Mouse (Mus musculus) right cerebral cortex, adult 2 months (tissue): ENCODE results near the gene H2-T22.
"Not testable (repeated sequence)": the region's sequence is repeated elsewhere in the genome, so short reads cannot be mapped to it uniquely, and the experiment has no call there.

ENCODE experiments used
- DNase-seq, 2 experiments: peaks; one replicate each; pipeline ENCODE4 v3.0.0; 2021 to 2022; ENCODE audit warnings: low spot score in 2 of 2

The H2-T22 gene

GRCm38 (mm10) chr17:36042610-36043169 is at the start of gene H2-T22, which contains the start of gene Gm6034:
TSS of gene H2-T22 (minus strand) at chr17:36042747.
TSS of gene Gm6034 (plus strand) at chr17:36042961.
- peak; percentile 60 to 67 for DNase-seq

- not testable (repeated sequence) for DNase-seq
These were observed 49.4 kb upstream of the H2-T22 start for GRCm38 (mm10) chr17:36091933-36092332.

- not testable (repeated sequence) for DNase-seq
These were observed 43.4 kb upstream of the H2-T22 start for GRCm38 (mm10) chr17:36085976-36086375.

- no peak for DNase-seq
These were observed 41.4 kb upstream of the H2-T22 start for GRCm38 (mm10) chr17:36083870-36084451.

- DNase-seq, result peak in 1 of 2 experiments; percentile 18
These were observed 40.8 kb upstream of the H2-T22 start for GRCm38 (mm10) chr17:36083266-36083869.

GRCm38 (mm10) chr17:36082519-36083232 is 40.1 kb upstream of the H2-T22 start:
- DNase-seq, result not testable (repeated sequence)

GRCm38 (mm10) chr17:36081901-36082300 is 39.4 kb upstream of the H2-T22 start:
- not testable (repeated sequence) for DNase-seq

GRCm38 (mm10) chr17:36060829-36061228 is 18.3 kb upstream of the H2-T22 start:
- DNase-seq, result peak; percentile 90 to 93

GRCm38 (mm10) chr17:36058362-36058761 is 15.8 kb upstream of the H2-T22 start, which contains the start of gene Gm11127:
TSS of gene Gm11127 (minus strand) at chr17:36058371.
- DNase-seq, result not testable (repeated sequence)

- not testable (repeated sequence) for DNase-seq
These were observed 15.4 kb upstream of the H2-T22 start for GRCm38 (mm10) chr17:36057927-36058326.

GRCm38 (mm10) chr17:36043286-36043685 is 739 bp upstream of the H2-T22 start:
- DNase-seq, result no peak

GRCm38 (mm10) chr17:36042055-36042454 is 492 bp downstream of the H2-T22 start:
- not testable (repeated sequence) for DNase-seq

GRCm38 (mm10) chr17:36040604-36041003 is 1.9 kb downstream of the H2-T22 start:
- not testable (repeated sequence) for DNase-seq

GRCm38 (mm10) chr17:36036126-36036525 is 6.4 kb downstream of the H2-T22 start:
- DNase-seq, result not testable (repeated sequence)

GRCm38 (mm10) chr17:36035010-36035638 is 7.4 kb downstream of the H2-T22 start:
- peak; percentile 70 to 73 for DNase-seq

- DNase-seq, result not testable (repeated sequence)
These were observed 8.0 kb downstream of the H2-T22 start for GRCm38 (mm10) chr17:36034524-36034923.

- DNase-seq, result not testable (repeated sequence)
These were observed 10.1 kb downstream of the H2-T22 start, which contains the start of gene H2-T23 for GRCm38 (mm10) chr17:36032351-36032875. TSS of gene H2-T23 (minus strand) at chr17:36032855.

GRCm38 (mm10) chr17:36031583-36032331 is 10.8 kb downstream of the H2-T22 start:
- DNase-seq, result peak; percentile 47 to 80

GRCm38 (mm10) chr17:36030703-36031582 is 11.6 kb downstream of the H2-T22 start:
- not testable (repeated sequence) for DNase-seq
